Mouse (Mus musculus): ENCODE results near the gene Frmpd2. TPM values are rescaled to one million over a fixed set of nuclear protein-coding genes. Genes with fewer than 3 reads are reported as not detected.

Gene Frmpd2
- polyA plus RNA-seq (2021; fragmentation: Nextera tagmentation) = 0.10 and 0.17 TPM in 2 replicates
- long read RNA-seq, experiment 1, partial matches to known transcripts = 1 of 4 reads
- long read RNA-seq, experiment 1, other reads (novel, unspliced or antisense) = 3 of 4 reads
- long read RNA-seq, experiment 2, partial matches to known transcripts = 1 of 1 reads
- long read RNA-seq, experiment 2, other reads (novel, unspliced or antisense) = 0 of 1 reads

GRCm38 (mm10) chr14:33471331-33471730 lies at the start of gene Frmpd2:
Gene Frmpd2, plus strand, starts transcription at chr14:33471696.

GRCm38 (mm10) chr14:33447027-33447569 lies 24.4 kb upstream of the Frmpd2 start, which contains the start of gene Mapk8:
Gene Mapk8, minus strand, starts transcription at chr14:33447158.

GRCm38 (mm10) chr14:33588951-33589350 lies 117.5 kb downstream of the Frmpd2 start, which contains the start of gene Ptpn20:
Gene Ptpn20, plus strand, starts transcription at chr14:33589207.

Other genes starting within 250 kb of the Frmpd2 start
- gene Mapk8, start 24.5 kb upstream of the Frmpd2 start, polyA plus RNA-seq (2021; fragmentation: Nextera tagmentation) = 19.3 and 70.1 TPM in 2 replicates
- gene Ptpn20, start 117.5 kb downstream of the Frmpd2 start, polyA plus RNA-seq (2021; fragmentation: Nextera tagmentation) = 0.13 TPM in 1 of 2 replicates, not detected in the other